Mouse (Mus musculus): ENCODE measurements at regions not wholly inside any gene's neighbourhood (a gene's known extent, or its start where the extent isn't known, plus 50 kb on each side); places are given as distances from the start of the nearest gene placed in this dataset.

DNA sequence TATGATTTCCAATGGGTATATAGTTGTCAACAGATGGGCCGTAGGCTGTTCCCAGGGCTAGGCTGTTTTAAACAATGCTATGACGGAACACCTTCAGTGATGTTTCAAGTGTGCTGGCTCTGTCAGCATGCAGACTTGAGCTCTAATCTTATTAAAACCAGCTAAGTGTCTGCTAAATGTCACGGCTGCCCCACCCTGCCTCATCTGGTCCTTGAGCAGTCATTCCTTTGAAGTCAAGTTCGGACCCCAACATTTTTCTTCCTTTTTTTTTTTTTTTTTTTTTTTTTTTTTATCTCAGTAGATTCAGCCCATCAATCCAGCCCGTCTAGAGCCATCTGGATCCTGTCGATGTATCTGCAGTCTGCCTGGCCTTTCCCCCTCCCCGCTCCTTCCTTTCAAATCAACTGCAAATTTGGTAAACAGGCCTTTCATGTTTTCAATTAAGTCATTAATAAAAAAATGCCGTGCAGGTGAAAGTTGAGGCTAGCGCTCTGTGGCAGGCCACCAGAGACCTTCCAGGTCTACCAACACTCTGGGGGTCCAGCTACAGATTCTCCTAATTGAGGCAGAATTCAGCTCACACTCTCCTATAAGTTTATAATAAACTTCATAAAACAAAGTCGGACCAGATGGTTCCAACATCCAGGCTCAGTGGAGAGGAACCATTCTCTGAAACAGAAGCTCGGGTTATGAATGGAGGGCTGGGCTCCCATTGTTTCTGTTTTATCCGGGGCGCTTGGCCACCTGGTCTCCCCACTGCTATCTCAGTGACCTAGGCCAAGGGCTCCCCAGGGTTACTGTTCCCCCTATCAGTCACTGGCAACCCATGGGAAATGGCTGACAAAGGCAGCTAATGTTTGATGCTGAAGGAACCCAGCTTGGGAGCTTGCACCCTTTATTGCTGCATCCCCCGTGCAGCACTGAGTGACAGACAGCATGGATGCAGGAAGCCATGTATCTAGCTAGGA lies 56.3 kb upstream of the Gjb5 start:
- peak; percentile 38 for DNase-seq
